Mouse (Mus musculus) inflammation-experienced regulatory T-cells, adult 16 weeks (primary cell): ENCODE results near the gene Fscb. TPM values are rescaled to one million over a fixed set of nuclear protein-coding genes. Genes with fewer than 3 reads are reported as not detected.

Experiments used
- polyA plus RNA-seq: library from polyadenylated mRNA; unstranded; fragments of 100-300 nt; shearing (Covaris generic); gene quantifications from one replicate; pipeline ENCODE4 v1.2.1, GENCODE M21; 2017

Fscb gene
- polyA plus RNA-seq, result not detected

GRCm38 (mm10) chr12:64474590-64474989 is at the start of gene Fscb:
Gene Fscb, minus strand, starts transcription at chr12:64474690.

